Mouse (Mus musculus) hindbrain, embryonic 13.5 days (tissue): ENCODE results near the gene Dtwd1. TPM values are rescaled to one million over a fixed set of nuclear protein-coding genes. Genes with fewer than 3 reads are reported as not detected.
"Not testable (repeated sequence)": the region's sequence is repeated elsewhere in the genome, so short reads cannot be mapped to it uniquely, and the experiment has no call there.

Experiments used
- ATAC-seq: fragments of 200-750 bp; cut with Nextera tagmentation; 2 replicates; pipeline ENCODE4 v1.8.0; 2017; ENCODE audit warnings: moderate TSS enrichment; ENCODE audit not compliant: low FRiP score
- H3K27ac ChIP-seq: fragments of 300-500 bp; sonication (generic); 2 replicates; pipeline ENCODE4 v1.5.1; 2015; ENCODE audit warnings: inconsistent platforms, mild to moderate bottlenecking, moderate library complexity
- H3K27me3 ChIP-seq: fragments of 300-500 bp; sonication (generic); 2 replicates; pipeline ENCODE4 v1.6.1; 2015; ENCODE audit warnings: mild to moderate bottlenecking, inconsistent platforms
- H3K36me3 ChIP-seq: fragments of 300-500 bp; sonication (generic); 2 replicates; pipeline ENCODE4 v1.6.1; 2015; ENCODE audit warnings: mild to moderate bottlenecking, inconsistent platforms
- H3K4me1 ChIP-seq: fragments of 300-500 bp; sonication (generic); replicated peaks from 2 replicates; pipeline ENCODE4 v1.6.1; 2015; ENCODE audit warnings: inconsistent platforms
- H3K4me2 ChIP-seq: fragments of 300-500 bp; sonication (generic); 2 replicates; pipeline ENCODE4 v1.6.1; 2015; ENCODE audit warnings: inconsistent platforms, mild to moderate bottlenecking, moderate library complexity
- H3K4me3 ChIP-seq: fragments of 300-500 bp; sonication (generic); 2 replicates; pipeline ENCODE4 v1.5.1; 2015; ENCODE audit warnings: mild to moderate bottlenecking, inconsistent platforms
- H3K9ac ChIP-seq: fragments of 300-500 bp; sonication (generic); 2 replicates; pipeline ENCODE4 v1.6.1; 2015; ENCODE audit warnings: mild to moderate bottlenecking, inconsistent platforms
- H3K9me3 ChIP-seq: fragments of 300-500 bp; sonication (generic); 2 replicates; pipeline ENCODE4 v1.6.1; 2016; ENCODE audit warnings: inconsistent platforms
- WGBS: fragments of 180-500 bp; shearing (Covaris S2); methylation state at CpG from one replicate; pipeline ENCODE4 v1.1.7; 2015; 5-methylcytosine and 5-hydroxymethylcytosine counted together
- polyA plus RNA-seq: library from polyadenylated mRNA; unstranded; fragments of >200 nt; fragmentation: Nextera tagmentation; extraction: Ambion mirVana; gene quantifications from 2 replicates; pipeline ENCODE4 v1.2.1, GENCODE M21; 2015

Gene Dtwd1
- polyA plus RNA-seq, 1 experiment from 2014 or later: 16.6 TPM

GRCm38 (mm10) chr2:126214800-126215199 lies 62.9 kb downstream of the Dtwd1 start, which contains the start of gene Gm17555:
Gene Gm17555, plus strand, starts transcription at chr2:126215100.
- not testable (repeated sequence) for H3K9me3 ChIP-seq, ATAC-seq, H3K27me3 ChIP-seq, H3K4me2 ChIP-seq, H3K27ac ChIP-seq, H3K4me1 ChIP-seq, H3K36me3 ChIP-seq, H3K4me3 ChIP-seq, H3K9ac ChIP-seq
- 91% methylated on average over 3 of the region's 3 CpGs for WGBS

Other genes with a start within 250 kb of the Dtwd1 start
- 0.70 and 0.75 TPM in 2 replicates for gene Fgf7, start 117.5 kb upstream of the Dtwd1 start, polyA plus RNA-seq
- not detected in 2 replicates for gene Fam227b, start 137 bp upstream of the Dtwd1 start, polyA plus RNA-seq
- gene Gm17555, start 63.0 kb downstream of the Dtwd1 start, polyA plus RNA-seq: not detected in 2 replicates